Mouse (Mus musculus): ENCODE measurements around the gene Otud7a. TPM values are rescaled to one million over a fixed set of nuclear protein-coding genes. Genes with fewer than 3 reads are reported as not detected.

Gene Otud7a
- polyA plus RNA-seq, 1 experiment from 2014 or later, result 1.7 TPM

DNA sequence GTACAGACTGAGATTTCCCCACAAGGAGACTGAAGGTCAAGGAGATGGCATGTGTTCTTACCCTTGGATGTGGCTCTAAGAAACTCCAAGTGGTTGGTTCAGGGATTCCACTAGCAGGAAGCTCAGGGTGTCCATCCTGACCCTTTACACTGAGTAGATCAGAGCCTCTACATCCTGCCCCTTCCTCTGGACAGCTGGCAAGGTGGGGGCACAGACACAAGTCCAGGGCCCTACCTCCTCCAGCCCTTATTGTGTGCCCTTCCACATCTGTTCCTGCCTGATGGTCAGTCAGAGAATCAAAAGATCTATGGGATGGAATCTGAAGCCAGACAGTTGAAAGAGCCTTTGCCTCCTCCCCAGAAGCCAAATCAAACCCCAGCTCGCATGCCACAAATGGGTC lies 293.6 kb downstream of the Otud7a start:
- ATAC-seq (replicated peaks; ENCODE audit: low FRiP score), result no peak
- no peaks in the 10 kb centered on the region for H3K4me1 ChIP-seq (replicated peaks; ENCODE audit: control insufficient read depth, insufficient read depth, low read length)
- 81% methylated on average over 1 of the region's 1 CpGs for WGBS

DNA sequence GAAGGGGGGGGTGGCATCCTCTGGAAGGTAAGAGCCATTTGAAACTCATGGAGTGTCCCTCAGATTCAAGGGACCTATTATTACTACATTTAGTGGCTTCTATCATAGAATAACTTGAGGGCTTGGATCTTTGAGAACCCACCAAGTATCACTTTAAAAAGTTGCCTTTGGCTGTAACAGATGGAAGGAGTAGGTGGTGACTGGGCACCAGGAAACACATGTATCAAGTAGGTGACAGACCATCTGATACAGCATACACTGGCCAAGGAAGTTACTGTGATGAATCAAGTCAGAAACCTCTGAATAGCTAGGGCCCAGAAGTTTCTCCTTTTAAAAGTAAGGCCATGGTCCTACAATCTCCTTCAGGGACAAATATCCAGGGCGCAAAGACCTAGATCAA lies 298.6 kb downstream of the Otud7a start:
- Histone ChIP-seq H3K27me3 (ENCODE audit: control insufficient read depth, insufficient read depth, low read length) (no peaks in the 10 kb centered on the region), H3K4me1 (replicated peaks; ENCODE audit: control insufficient read depth, insufficient read depth, low read length) (no peaks in the 10 kb centered on the region), H3K9me3 (ENCODE audit: control insufficient read depth, low read length) (no peaks in the 10 kb centered on the region), H3K27ac (ENCODE audit: low read depth, low read length) (no peak overlapping the region), H3K36me3 (ENCODE audit: control insufficient read depth, insufficient read depth, low read length) (no peaks in the 10 kb centered on the region), H3K9ac (ENCODE audit: low read length) (no peak overlapping the region), H3K4me2 (ENCODE audit: low read depth, low read length, severe bottlenecking) (no peak overlapping the region), H3K4me3 (ENCODE audit: low read depth, low read length) (no peak overlapping the region)
- ATAC-seq (replicated peaks; ENCODE audit: low FRiP score), result no peak
- DNase-seq (ENCODE audit: low spot score), result no peak
- WGBS, result 91% methylated on average over 1 of the region's 1 CpGs

More for the DNA sequence above, 293.6 kb downstream of the Otud7a start:
- Histone ChIP-seq H3K27me3 (ENCODE audit: control insufficient read depth, insufficient read depth, low read length) (no peaks in the 10 kb centered on the region), H3K36me3 (ENCODE audit: control insufficient read depth, insufficient read depth, low read length) (no peaks in the 10 kb centered on the region), H3K9me3 (ENCODE audit: control insufficient read depth, low read length) (no peaks in the 10 kb centered on the region), H3K9ac (ENCODE audit: low read length) (no peak overlapping the region), H3K4me2 (ENCODE audit: low read depth, low read length, severe bottlenecking) (no peak overlapping the region), H3K27ac (ENCODE audit: low read depth, low read length) (no peak overlapping the region), H3K4me3 (ENCODE audit: low read depth, low read length) (no peak overlapping the region)
- no peak for DNase-seq (ENCODE audit: low spot score)

DNA sequence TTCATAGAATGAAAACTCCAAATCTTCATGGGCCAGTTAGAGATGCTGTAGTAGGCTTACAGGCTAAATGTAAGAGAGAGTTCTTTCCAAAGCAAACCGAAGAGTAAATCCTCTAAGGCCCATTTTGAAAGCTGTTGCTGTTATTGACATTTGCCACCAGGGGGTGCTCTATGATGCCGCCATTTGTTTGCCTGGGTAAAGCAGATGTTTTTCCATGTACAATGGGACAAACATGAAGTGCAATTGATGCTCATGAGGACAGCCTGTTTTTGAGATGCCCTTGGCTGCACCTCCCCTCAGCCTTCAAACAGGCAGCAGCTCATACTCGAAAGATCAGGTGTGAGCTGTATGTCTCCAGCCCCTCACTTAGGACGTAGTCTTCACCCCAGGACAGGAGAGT lies 307.5 kb downstream of the Otud7a start:
- Histone ChIP-seq H3K4me2 (ENCODE audit: low read depth, low read length, severe bottlenecking) (no peak overlapping the region), H3K36me3 (ENCODE audit: control insufficient read depth, insufficient read depth, low read length) (no peaks in the 10 kb centered on the region), H3K27me3 (ENCODE audit: control insufficient read depth, insufficient read depth, low read length) (peaks cover 28% of the 10 kb centered on the region), H3K9me3 (ENCODE audit: control insufficient read depth, low read length) (no peaks in the 10 kb centered on the region), H3K4me1 (replicated peaks; ENCODE audit: control insufficient read depth, insufficient read depth, low read length) (peaks cover 10% of the 10 kb centered on the region; the same call in 1 of the 2 replicates), H3K4me3 (ENCODE audit: low read depth, low read length) (no peak overlapping the region), H3K9ac (ENCODE audit: low read length) (no peak overlapping the region), H3K27ac (ENCODE audit: low read depth, low read length) (no peak overlapping the region)
- no peak for ATAC-seq (replicated peaks; ENCODE audit: low FRiP score)
- 48% methylated on average over 4 of the region's 4 CpGs for WGBS
- peak; percentile 72 for DNase-seq (ENCODE audit: low spot score)

GRCm38 (mm10) chr7:63753274-63753751 lies 308.8 kb downstream of the Otud7a start:
- H3K4me2 ChIP-seq (ENCODE audit: low read depth, low read length, severe bottlenecking), result peak overlapping the region; percentile 11; the same call in 1 of the 2 replicates
- H3K36me3 ChIP-seq (ENCODE audit: control insufficient read depth, insufficient read depth, low read length), result no peaks in the 10 kb centered on the region
- H3K4me1 ChIP-seq (replicated peaks; ENCODE audit: control insufficient read depth, insufficient read depth, low read length), result peaks cover 11% of the 10 kb centered on the region; the same call in 1 of the 2 replicates
- H3K4me3 ChIP-seq (ENCODE audit: low read depth, low read length), result no peak overlapping the region
- WGBS, result 16% methylated on average over 6 of the region's 6 CpGs
- no peaks in the 10 kb centered on the region for H3K9me3 ChIP-seq (ENCODE audit: control insufficient read depth, low read length)
- peaks cover 40% of the 10 kb centered on the region for H3K27me3 ChIP-seq (ENCODE audit: control insufficient read depth, insufficient read depth, low read length)
- peak; percentile 58 for DNase-seq (ENCODE audit: low spot score)
- 0 out of 2 replicates have a peak overlapping the region, but pooled peaks have one; percentile 3 for H3K9ac ChIP-seq (ENCODE audit: low read length)
- H3K27ac ChIP-seq (ENCODE audit: low read depth, low read length), result no peak overlapping the region
- peak; percentile 23; the same call in 1 of the 2 replicates for ATAC-seq (replicated peaks; ENCODE audit: low FRiP score)

DNA sequence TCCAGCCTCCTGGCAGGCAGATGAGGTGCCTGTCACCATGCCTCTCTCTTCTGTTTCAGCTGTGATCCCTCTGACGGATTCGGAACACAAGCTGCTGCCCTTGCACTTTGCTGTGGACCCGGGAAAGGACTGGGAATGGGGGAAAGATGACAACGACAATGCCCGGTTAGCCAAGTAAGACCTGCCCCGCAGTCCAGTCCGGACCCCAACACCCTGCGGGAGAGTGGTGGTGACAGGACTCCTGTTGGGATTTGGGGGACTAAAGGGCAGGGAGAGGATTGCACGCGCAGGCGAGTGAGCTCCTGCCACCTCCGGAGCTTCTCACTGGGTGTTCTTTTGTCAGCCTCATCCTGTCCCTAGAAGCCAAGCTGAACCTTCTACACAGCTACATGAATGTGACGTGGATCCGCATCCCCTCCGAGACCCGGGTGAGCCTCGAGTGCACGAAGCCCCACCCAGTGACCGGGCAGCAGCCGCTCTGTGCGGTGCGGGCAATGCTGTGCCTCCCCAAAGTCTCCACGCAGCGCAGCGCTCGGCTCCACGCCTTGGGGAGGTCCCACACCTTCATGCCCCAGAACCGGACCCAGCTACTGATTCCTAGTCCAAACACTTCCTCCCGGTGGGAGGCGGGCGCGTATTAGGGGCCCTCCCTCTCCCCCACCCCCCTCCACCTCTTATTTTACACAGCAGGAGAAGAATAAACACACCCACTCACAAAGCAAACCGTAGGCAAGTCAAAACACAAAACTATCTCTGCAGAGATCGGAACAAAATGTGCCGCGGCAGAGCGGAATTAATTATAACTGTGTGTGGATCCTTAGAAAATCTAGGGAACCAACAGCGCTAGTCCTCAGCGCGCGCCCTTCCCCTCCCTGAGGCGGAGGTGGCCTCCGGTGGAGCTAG lies 310.3 kb downstream of the Otud7a start:
- Histone ChIP-seq H3K27me3 (ENCODE audit: control insufficient read depth, insufficient read depth, low read length) (peaks cover 55% of the 10 kb centered on the region), H3K27ac (ENCODE audit: low read depth, low read length) (no peak overlapping the region)

DNA sequence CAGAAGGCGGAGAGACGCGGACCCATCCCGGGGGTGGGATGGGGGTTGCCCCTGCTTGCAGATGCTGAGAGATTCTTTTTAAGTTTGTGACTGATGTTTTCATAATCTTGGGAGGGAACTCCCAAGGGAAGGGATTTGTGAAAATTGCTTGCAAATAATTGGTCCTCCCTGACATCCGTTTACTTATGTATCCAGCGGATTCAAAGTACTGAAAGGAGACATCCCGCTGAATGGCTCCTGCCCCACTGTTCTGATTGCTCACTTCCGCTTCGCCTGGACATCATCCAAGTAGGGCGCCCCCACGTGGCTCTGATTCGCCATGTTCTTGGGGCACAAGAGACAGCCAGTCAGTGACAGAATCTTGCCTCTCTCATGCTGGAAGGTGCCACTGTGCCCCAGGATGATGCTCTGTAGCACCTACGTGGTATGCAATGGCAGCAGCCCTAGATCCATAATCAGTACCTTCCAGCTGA lies 311.0 kb downstream of the Otud7a start:
- no peaks in the 10 kb centered on the region for H3K36me3 ChIP-seq (ENCODE audit: control insufficient read depth, insufficient read depth, low read length)
- ATAC-seq (replicated peaks; ENCODE audit: low FRiP score), result peak; percentile 62
- peak overlapping the region; percentile 38 for H3K4me3 ChIP-seq (ENCODE audit: low read depth, low read length)
- H3K27ac ChIP-seq (ENCODE audit: low read depth, low read length), result no peak overlapping the region
- H3K4me2 ChIP-seq (ENCODE audit: low read depth, low read length, severe bottlenecking), result peak overlapping the region; percentile 86
- H3K9me3 ChIP-seq (ENCODE audit: control insufficient read depth, low read length), result no peaks in the 10 kb centered on the region
- peaks cover 15% of the 10 kb centered on the region; the same call in 1 of the 2 replicates for H3K4me1 ChIP-seq (replicated peaks; ENCODE audit: control insufficient read depth, insufficient read depth, low read length)
- under 1% methylated on average over 13 of the region's 13 CpGs for WGBS
- peaks cover 57% of the 10 kb centered on the region for H3K27me3 ChIP-seq (ENCODE audit: control insufficient read depth, insufficient read depth, low read length)
- H3K9ac ChIP-seq (ENCODE audit: low read length), result peak overlapping the region; percentile 54
- DNase-seq (ENCODE audit: low spot score), result peak; percentile 94

More for the DNA sequence above, 310.3 kb downstream of the Otud7a start:
- peak overlapping the region; percentile 86 for H3K4me2 ChIP-seq (ENCODE audit: low read depth, low read length, severe bottlenecking)
- no peaks in the 10 kb centered on the region for H3K9me3 ChIP-seq (ENCODE audit: control insufficient read depth, low read length)
- peak overlapping the region; percentile 38 for H3K4me3 ChIP-seq (ENCODE audit: low read depth, low read length)
- WGBS, result 1% methylated on average over 43 of the region's 43 CpGs
- H3K36me3 ChIP-seq (ENCODE audit: control insufficient read depth, insufficient read depth, low read length), result no peaks in the 10 kb centered on the region
- H3K9ac ChIP-seq (ENCODE audit: low read length), result peak overlapping the region; percentile 54
- DNase-seq (ENCODE audit: low spot score) (peak; percentile 70), ATAC-seq (replicated peaks; ENCODE audit: low FRiP score) (peak; percentile 31)
- H3K4me1 ChIP-seq (replicated peaks; ENCODE audit: control insufficient read depth, insufficient read depth, low read length), result peaks cover 15% of the 10 kb centered on the region; the same call in 1 of the 2 replicates

- H3K4me1 ChIP-seq (replicated peaks; ENCODE audit: control insufficient read depth, insufficient read depth, low read length), result peaks cover 15% of the 10 kb centered on the region; the same call in 1 of the 2 replicates
- no peak overlapping the region for H3K9ac ChIP-seq (ENCODE audit: low read length)
- DNase-seq (ENCODE audit: low spot score), result no peak
- 6% methylated on average over 25 of the region's 25 CpGs for WGBS
- peaks cover 62% of the 10 kb centered on the region for H3K27me3 ChIP-seq (ENCODE audit: control insufficient read depth, insufficient read depth, low read length)
- no peaks in the 10 kb centered on the region for H3K36me3 ChIP-seq (ENCODE audit: control insufficient read depth, insufficient read depth, low read length)
- H3K4me3 ChIP-seq (ENCODE audit: low read depth, low read length), result peak overlapping the region; percentile 33; the same call in 1 of the 2 replicates
- peak overlapping the region; percentile 68 for H3K4me2 ChIP-seq (ENCODE audit: low read depth, low read length, severe bottlenecking)
- H3K27ac ChIP-seq (ENCODE audit: low read depth, low read length), result no peak overlapping the region
- H3K9me3 ChIP-seq (ENCODE audit: control insufficient read depth, low read length), result no peaks in the 10 kb centered on the region
- no peak for ATAC-seq (replicated peaks; ENCODE audit: low FRiP score)
These were observed 312.7 kb downstream of the Otud7a start for GRCm38 (mm10) chr7:63757136-63757677.

- peak; percentile 65 for DNase-seq (ENCODE audit: low spot score)
- WGBS, result 1% methylated on average over 82 of the region's 85 CpGs
- no peak for ATAC-seq (replicated peaks; ENCODE audit: low FRiP score)
These were observed 313.2 kb downstream of the Otud7a start for GRCm38 (mm10) chr7:63757678-63758239.

More at GRCm38 (mm10) chr7:63757678-63758239, 313.2 kb downstream of the Otud7a start:
- Histone ChIP-seq H3K4me2 (ENCODE audit: low read depth, low read length, severe bottlenecking) (peak overlapping the region; percentile 68), H3K27ac (ENCODE audit: low read depth, low read length) (no peak overlapping the region), H3K4me1 (replicated peaks; ENCODE audit: control insufficient read depth, insufficient read depth, low read length) (peaks cover 15% of the 10 kb centered on the region; the same call in 1 of the 2 replicates), H3K27me3 (ENCODE audit: control insufficient read depth, insufficient read depth, low read length) (peaks cover 62% of the 10 kb centered on the region), H3K9ac (ENCODE audit: low read length) (no peak overlapping the region), H3K9me3 (ENCODE audit: control insufficient read depth, low read length) (no peaks in the 10 kb centered on the region), H3K36me3 (ENCODE audit: control insufficient read depth, insufficient read depth, low read length) (no peaks in the 10 kb centered on the region), H3K4me3 (ENCODE audit: low read depth, low read length) (peak overlapping the region; percentile 33)
